Mouse (Mus musculus) kidney, adult 2 months (tissue): ENCODE measurements around the gene Atg9a. TPM values are rescaled to one million over a fixed set of nuclear protein-coding genes. Genes with fewer than 3 reads are reported as not detected.

Experiments
- DNase-seq: peaks from one replicate; pipeline ENCODE4 v3.0.0; 2021
- H3K27ac ChIP-seq: fragments of 200-500 bp; 2 replicates; pipeline ENCODE4 v1.5.1; 2012; ENCODE audit warnings: low read depth, low read length, control low read depth, inconsistent platforms; ENCODE audit not compliant: insufficient read depth
- H3K27me3 ChIP-seq: fragments of 200-500 bp; replicated peaks from 2 replicates; pipeline ENCODE4 v1.6.1; 2012; ENCODE audit warnings: mild to moderate bottlenecking, moderate library complexity, low read length, inconsistent platforms; ENCODE audit not compliant: control insufficient read depth, insufficient read depth
- H3K36me3 ChIP-seq: fragments of 200-500 bp; 2 replicates; pipeline ENCODE4 v1.6.1; 2012; ENCODE audit warnings: mild to moderate bottlenecking, moderate library complexity, low read length, inconsistent platforms; ENCODE audit not compliant: control insufficient read depth, insufficient read depth
- H3K4me1 ChIP-seq: fragments of 200-500 bp; 2 replicates; pipeline ENCODE4 v1.6.1; 2011; ENCODE audit warnings: low read length; ENCODE audit not compliant: control insufficient read depth, insufficient read depth
- H3K4me3 ChIP-seq: fragments of 200-500 bp; 2 replicates; pipeline ENCODE4 v1.5.1; 2011; ENCODE audit warnings: mild to moderate bottlenecking, low read depth, low read length, control low read depth; ENCODE audit not compliant: insufficient read depth
- CTCF ChIP-seq: fragments of 200-500 bp; conservative IDR thresholded peaks from 2 replicates; pipeline ENCODE4 v1.5.1; 2011; ENCODE audit warnings: low read depth, mild to moderate bottlenecking, control low read depth, low read length, moderate library complexity, mixed read lengths; ENCODE audit not compliant: insufficient read depth, insufficient read length
- POLR2A ChIP-seq: fragments of 200-500 bp; IDR thresholded peaks from one replicate; pipeline ENCODE4 v1.6.1; 2011; ENCODE audit warnings: low read depth, low read length, control low read depth
- WGBS: fragments of 180-500 bp; shearing (Covaris S2); methylation state at CpG from one replicate; pipeline ENCODE4 v1.1.7; 2018; 5-methylcytosine and 5-hydroxymethylcytosine counted together
- polyA plus RNA-seq: library from polyadenylated mRNA; depleted of rRNA; stranded (reverse); fragments of >200 nt; gene quantifications from 2 replicates; pipeline ENCODE4 v1.2.3, GENCODE M21; 2012

Atg9a gene
- polyA plus RNA-seq, 1 experiment, result 67.5 TPM

DNA sequence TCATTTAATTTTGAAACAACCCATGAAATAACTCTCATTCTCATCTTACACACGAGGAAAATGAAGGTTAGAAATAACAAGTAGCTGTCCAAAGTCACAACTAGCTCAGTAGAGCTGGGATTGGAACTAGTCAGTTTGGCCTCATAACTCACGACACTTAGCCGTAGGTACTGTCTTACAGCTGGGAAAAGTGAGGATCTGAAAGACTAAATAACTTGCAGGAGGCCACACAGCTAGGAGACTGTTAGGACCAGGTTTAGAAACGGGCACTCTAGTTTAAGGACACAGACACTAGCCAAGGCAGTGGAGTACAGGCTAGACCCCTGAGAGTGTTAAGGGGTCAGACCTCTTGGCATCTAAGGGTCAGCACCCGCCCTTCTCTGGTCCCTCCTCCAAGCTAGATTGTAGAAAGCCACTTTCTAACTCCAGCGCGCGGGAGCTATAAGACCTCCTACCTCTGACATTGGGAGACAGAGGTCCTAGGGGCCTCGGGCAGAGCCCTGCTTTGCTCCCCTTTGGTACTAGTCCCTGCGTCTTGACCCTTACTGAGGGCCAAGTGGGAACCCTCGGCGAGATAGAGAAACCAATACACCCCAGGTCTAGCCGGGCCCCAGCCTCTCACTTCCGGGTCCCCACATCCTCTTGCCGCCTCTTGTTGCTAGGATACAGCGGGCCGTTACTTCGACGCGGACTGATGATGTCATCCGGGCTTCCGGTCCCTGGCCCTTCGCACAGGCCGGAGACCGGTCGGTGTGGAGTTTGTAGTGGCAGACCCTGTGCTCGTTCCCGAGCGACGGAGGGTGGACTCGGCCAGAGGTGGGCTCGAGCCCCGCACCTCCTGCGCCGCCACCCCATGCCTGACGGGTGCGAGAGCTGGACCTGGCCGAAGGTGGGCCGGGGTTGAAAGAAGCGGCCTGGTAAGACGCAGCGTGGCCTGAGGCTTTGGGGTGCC is 18.4 kb upstream of the Atg9a start, which contains the start of the genes Glb1l and Stk16:
Glb1l (minus strand) TSS at position 678 of the 952 bp plus-strand sequence.
Stk16 (plus strand) TSS at position 703 of the 952 bp plus-strand sequence.
- Histone ChIP-seq H3K27me3 (no peaks in the 10 kb centered on the region), H3K36me3 (peaks cover 5% of the 10 kb centered on the region; the same call in 1 of the 2 replicates), H3K27ac (peak within 1 kb of the TSS; percentile 87), H3K4me1 (peaks cover 23% of the 10 kb centered on the region), H3K4me3 (peak within 1 kb of the TSS; percentile 86)
- TF ChIP-seq CTCF, result no peak
- TF ChIP-seq POLR2A, result peak; percentile 78
- peak; percentile 98 for DNase-seq
- 2% methylated on average over 42 of the region's 42 CpGs for WGBS

DNA sequence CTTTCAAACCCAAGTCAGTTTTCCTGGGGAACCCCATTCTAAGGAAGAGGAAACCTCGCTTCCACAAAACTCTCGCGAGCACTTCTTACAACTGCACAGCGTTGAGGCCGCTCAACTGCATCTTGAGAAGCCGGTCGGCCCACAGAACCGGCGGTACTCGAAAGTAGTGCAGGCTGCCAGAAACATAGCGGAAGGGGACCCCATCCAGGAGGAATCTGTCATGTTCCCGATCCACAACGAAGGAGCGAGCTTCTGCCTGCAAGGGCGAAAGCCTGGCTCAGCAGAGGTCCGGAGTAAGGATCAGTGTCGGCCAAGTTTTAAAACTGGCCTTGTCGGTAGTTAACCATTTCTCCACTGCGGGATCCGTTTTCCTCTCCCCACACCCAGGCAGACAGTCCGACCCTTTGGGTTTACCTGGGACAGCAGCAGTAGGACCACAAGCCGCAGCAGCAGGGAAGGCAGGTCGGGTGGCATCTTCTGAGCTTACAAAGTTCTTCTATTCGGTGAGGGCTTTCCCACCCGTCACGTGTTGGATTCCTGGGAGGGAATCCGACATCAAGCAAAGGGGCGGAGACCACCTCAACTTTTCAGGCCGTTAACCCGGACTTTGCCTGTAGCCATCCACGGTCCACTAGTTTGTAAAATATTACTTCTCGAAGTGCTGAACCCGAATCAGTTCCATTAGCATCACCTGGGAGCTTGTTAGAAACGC is 17.1 kb upstream of the Atg9a start:
- Histone ChIP-seq H3K36me3 (peaks cover 4% of the 10 kb centered on the region; the same call in 1 of the 2 replicates), H3K27me3 (no peaks in the 10 kb centered on the region), H3K27ac (peak overlapping the region; percentile 66), H3K4me1 (peaks cover 20% of the 10 kb centered on the region), H3K4me3 (peak overlapping the region; percentile 79)
- 3% methylated on average over 34 of the region's 34 CpGs for WGBS
- no peak for TF ChIP-seq CTCF
- TF ChIP-seq POLR2A, result peak; percentile 55
- DNase-seq, result peak; percentile 95

DNA sequence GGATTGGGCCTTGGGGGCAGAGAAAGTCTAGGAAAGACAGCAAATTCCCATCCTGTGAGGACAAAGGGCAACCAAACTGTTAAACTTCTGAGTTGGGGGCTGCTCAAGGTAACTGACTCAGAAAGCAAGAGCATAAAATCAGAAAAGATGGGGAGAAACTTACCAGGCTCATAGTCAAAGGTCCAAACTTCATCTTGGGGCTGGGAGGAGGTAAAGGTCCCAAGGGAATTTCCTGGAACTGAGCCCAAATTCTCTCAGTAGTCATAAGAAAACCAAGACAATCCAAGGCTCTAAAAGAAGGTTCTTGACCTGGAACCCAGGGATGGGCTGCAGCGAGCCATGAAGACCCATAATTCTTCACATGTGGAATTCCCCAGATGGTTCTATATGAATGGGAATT is 9.2 kb upstream of the Atg9a start:
- no peaks in the 10 kb centered on the region for H3K27me3 ChIP-seq
- no peaks in the 10 kb centered on the region; the same call in 1 of the 2 replicates for H3K36me3 ChIP-seq
- DNase-seq, result peak; percentile 87
- H3K4me3 ChIP-seq, result no peak overlapping the region
- H3K4me1 ChIP-seq, result no peaks in the 10 kb centered on the region
- 49% methylated on average over 1 of the region's 1 CpGs for WGBS
- TF ChIP-seq CTCF (no peak), POLR2A (no peak)
- H3K27ac ChIP-seq, result no peak overlapping the region

DNA sequence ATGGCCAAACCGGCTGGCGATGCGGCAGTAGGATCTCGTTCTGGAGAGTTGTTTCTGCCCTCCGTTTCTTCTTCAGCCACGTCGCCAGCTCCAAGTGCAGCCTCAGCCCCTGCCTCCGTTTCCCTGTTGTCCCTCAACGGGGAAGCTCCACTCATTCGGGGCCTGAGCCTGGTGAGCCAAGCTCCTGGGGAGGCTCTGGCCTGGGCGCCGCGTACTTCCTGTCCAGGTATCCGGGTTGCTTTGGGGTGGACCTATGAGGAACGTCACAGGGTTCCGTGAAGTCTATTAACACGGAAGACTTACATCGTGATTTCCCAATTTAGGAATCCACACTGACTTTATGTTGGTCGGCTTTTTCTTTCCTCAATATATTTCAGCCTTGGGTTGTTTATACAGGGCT is 456 bp upstream of the Atg9a start:
- Histone ChIP-seq H3K4me3 (peak overlapping the region; percentile 84), H3K4me1 (peaks cover 10% of the 10 kb centered on the region; the same call in 1 of the 2 replicates), H3K36me3 (no peaks in the 10 kb centered on the region; the same call in none of the 2 replicates), H3K27me3 (no peaks in the 10 kb centered on the region), H3K27ac (peak overlapping the region; percentile 94)
- WGBS, result under 1% methylated on average over 19 of the region's 19 CpGs
- TF ChIP-seq CTCF, result no peak
- TF ChIP-seq POLR2A, result no peak
- peak; percentile 81 for DNase-seq

GRCm38 (mm10) chr1:75191258-75191621 is 756 bp downstream of the Atg9a start:
- WGBS, result 40% methylated on average over 5 of the region's 5 CpGs
- H3K4me3 ChIP-seq, result peak overlapping the region; percentile 88
- TF ChIP-seq POLR2A (no peak), CTCF (no peak)
- H3K27ac ChIP-seq, result peak overlapping the region; percentile 17; the same call in 1 of the 2 replicates
- no peak for DNase-seq
- H3K4me1 ChIP-seq, result peaks cover 10% of the 10 kb centered on the region; the same call in 1 of the 2 replicates
- H3K27me3 ChIP-seq, result no peaks in the 10 kb centered on the region
- H3K36me3 ChIP-seq, result no peaks in the 10 kb centered on the region; the same call in none of the 2 replicates

DNA sequence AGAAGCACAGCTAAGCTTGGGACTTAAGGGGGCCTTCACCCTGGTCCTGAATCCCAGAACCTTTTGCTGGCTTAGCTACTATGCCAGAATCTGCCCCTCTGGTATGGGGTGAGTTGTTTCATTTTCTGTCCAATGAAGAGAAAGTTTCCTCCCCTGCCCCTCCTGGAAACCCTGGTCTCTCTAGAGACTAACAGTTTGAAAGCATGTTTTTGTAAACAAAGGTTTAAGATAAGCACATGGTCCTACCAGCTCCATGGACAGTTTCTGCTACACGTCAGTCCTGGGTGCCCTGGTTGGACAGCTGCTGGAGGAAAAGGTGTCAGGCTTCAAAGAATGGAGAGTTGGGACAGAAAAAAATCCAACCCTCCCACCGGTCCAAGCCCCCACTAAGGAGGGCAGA is 1.4 kb downstream of the Atg9a start:
- H3K27me3 ChIP-seq, result no peaks in the 10 kb centered on the region
- no peak for DNase-seq
- H3K4me3 ChIP-seq, result no peak overlapping the region
- H3K4me1 ChIP-seq, result peaks cover 10% of the 10 kb centered on the region; the same call in 1 of the 2 replicates
- H3K27ac ChIP-seq, result no peak overlapping the region
- WGBS, result 43% methylated on average over 2 of the region's 2 CpGs
- TF ChIP-seq POLR2A, result no peak
- TF ChIP-seq CTCF, result no peak
- no peaks in the 10 kb centered on the region; the same call in none of the 2 replicates for H3K36me3 ChIP-seq

- WGBS, result 79% methylated on average over 2 of the region's 2 CpGs
- TF ChIP-seq POLR2A, result no peak
- no peak for TF ChIP-seq CTCF
- Histone ChIP-seq H3K27ac (no peak overlapping the region), H3K27me3 (no peaks in the 10 kb centered on the region), H3K4me1 (peaks cover 3% of the 10 kb centered on the region; the same call in 1 of the 2 replicates), H3K4me3 (no peak overlapping the region), H3K36me3 (no peaks in the 10 kb centered on the region; the same call in 1 of the 2 replicates)
- no peak for DNase-seq
Observed at GRCm38 (mm10) chr1:75187914-75188483, 4.0 kb downstream of the Atg9a start.
